Comparison of ENCODE assay signal across 8 mouse cellular contexts in the genomic region with DNA sequence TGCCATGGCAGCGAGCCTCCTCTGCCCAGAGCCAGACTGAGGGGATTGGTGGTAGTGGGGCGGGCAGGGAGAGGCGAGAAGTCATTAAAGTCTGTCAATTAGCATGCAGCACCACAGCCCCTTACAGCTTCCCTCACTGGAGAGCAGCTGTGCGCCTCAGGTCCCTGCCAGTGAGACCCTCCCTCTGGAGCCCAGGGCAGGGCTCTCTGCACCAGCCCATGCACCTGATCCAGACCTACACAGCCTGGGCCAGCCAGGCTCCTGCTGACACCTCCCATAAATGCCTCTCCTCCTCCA.
DNase-seq lines count a peak whose midpoint lies in the region; ATAC-seq and TF ChIP-seq lines count a peak whose summit lies in the region.

No protein-coding gene starts in this region.

- peak overlapping the region; percentile 96 for H3K27ac ChIP-seq in hindbrain, embryonic 11.5 days (ENCODE audit: low read depth, low read length)
- no peak overlapping the region for H3K27ac ChIP-seq in limb, embryonic 13.5 days
- no peak overlapping the region for H3K27ac ChIP-seq in heart, adult 2 months

- no peak for TF ChIP-seq POLR2A in heart, adult 2 months (IDR thresholded peaks at IDR 0.05; ENCODE audit: insufficient read depth, low read depth, low read length)

- WGBS in hindbrain, embryonic 11.5 days = 3% methylated on average over 4 of the region's 4 CpGs
- WGBS in limb, embryonic 13.5 days = 3% methylated on average over 4 of the region's 4 CpGs
- WGBS in heart, adult 2 months = 64% methylated on average over 4 of the region's 4 CpGs

- no peaks in the 10 kb centered on the region for H3K9me3 ChIP-seq in hindbrain, embryonic 11.5 days (ENCODE audit: control insufficient read depth, low read length)
- H3K9me3 ChIP-seq in limb, embryonic 13.5 days = no peaks in the 10 kb centered on the region

- H3K27me3 ChIP-seq in hindbrain, embryonic 11.5 days (ENCODE audit: control insufficient read depth, insufficient read depth, low read length) = no peaks in the 10 kb centered on the region
- H3K27me3 ChIP-seq in limb, embryonic 13.5 days = peaks cover 21% of the 10 kb centered on the region
- no peaks in the 10 kb centered on the region for H3K27me3 ChIP-seq in heart, adult 2 months (ENCODE audit: control insufficient read depth, insufficient read depth, low read length)

- DNase-seq in R1 (ENCODE audit: low read depth, low spot score) = peak; percentile 74
- DNase-seq in embryo, embryonic 10 days (ENCODE audit: low spot score) = peak; percentile 82
- DNase-seq in hindbrain, embryonic 11.5 days (ENCODE audit: low spot score) = peak; percentile 90
- DNase-seq in right cerebral cortex, postnatal 4 days = peak; percentile 82
- DNase-seq in lung, adult 18-20 months = no peak
- DNase-seq in heart, adult 8-10 months (ENCODE audit: low spot score) = no peak
- DNase-seq in heart, adult 2 months = no peak

- no peak for TF ChIP-seq EP300 in heart, adult 2 months (IDR thresholded peaks at IDR 0.05; ENCODE audit: insufficient read depth, low read depth, low read length)

- no peaks in the 10 kb centered on the region for H3K79me2 ChIP-seq in heart, adult 2 months (replicated peaks; ENCODE audit: control insufficient read depth, insufficient read depth, low read length)

- H3K4me2 ChIP-seq in hindbrain, embryonic 11.5 days (replicated peaks; ENCODE audit: low read depth, low read length) = no peak overlapping the region
- no peak overlapping the region for H3K4me2 ChIP-seq in limb, embryonic 13.5 days (replicated peaks)

- intact Hi-C loops in heart, adult 2 months (cut with DNase I) = no loop called here

- H3K36me3 ChIP-seq in hindbrain, embryonic 11.5 days (ENCODE audit: control insufficient read depth, insufficient read depth, low read length) = no peaks in the 10 kb centered on the region
- no peaks in the 10 kb centered on the region for H3K36me3 ChIP-seq in limb, embryonic 13.5 days
- no peaks in the 10 kb centered on the region for H3K36me3 ChIP-seq in heart, adult 2 months (ENCODE audit: control insufficient read depth, insufficient read depth, low read length)

- peaks cover 9% of the 10 kb centered on the region; the same call in 1 of the 2 replicates for H3K4me1 ChIP-seq in hindbrain, embryonic 11.5 days (replicated peaks; ENCODE audit: control insufficient read depth, insufficient read depth, low read length)
- peaks cover 27% of the 10 kb centered on the region for H3K4me1 ChIP-seq in limb, embryonic 13.5 days
- H3K4me1 ChIP-seq in heart, adult 2 months (ENCODE audit: control insufficient read depth, insufficient read depth, low read length) = no peaks in the 10 kb centered on the region

- ATAC-seq in hindbrain, embryonic 11.5 days (ENCODE audit: low FRiP score) = peak; percentile 94
- peak; percentile 49 for ATAC-seq in limb, embryonic 13.5 days (ENCODE audit: low FRiP score, low read depth)

- no peak for TF ChIP-seq CTCF in heart, adult 2 months (IDR thresholded peaks at IDR 0.05)

- peak overlapping the region; percentile 27; the same call in 1 of the 2 replicates for H3K9ac ChIP-seq in hindbrain, embryonic 11.5 days (ENCODE audit: low read depth, low read length)
- H3K9ac ChIP-seq in limb, embryonic 13.5 days = no peak overlapping the region; the same call in 1 of the 2 replicates
- no peak overlapping the region for H3K9ac ChIP-seq in heart, adult 2 months (ENCODE audit: low read depth, low read length)

- no peak overlapping the region for H3K4me3 ChIP-seq in hindbrain, embryonic 11.5 days (ENCODE audit: low read depth, low read length)
- H3K4me3 ChIP-seq in limb, embryonic 13.5 days = no peak overlapping the region
- no peak overlapping the region for H3K4me3 ChIP-seq in heart, adult 2 months

Comparison
In these comparisons a context has a peak if more than half of its experiments do, and no peak if none do; other contexts are left out.
1. DNase-seq: peak in R1 (single experiment), embryo, embryonic 10 days (single experiment), hindbrain, embryonic 11.5 days (single experiment) and right cerebral cortex, postnatal 4 days (single experiment); none in lung, adult 18-20 months (0 of 2), heart, adult 8-10 months (single experiment) and heart, adult 2 months (0 of 2).